Mouse (Mus musculus) G1E (cell line): Measurements from ENCODE around the gene Amotl2. TPM values are rescaled to one million over a fixed set of nuclear protein-coding genes. Genes with fewer than 3 reads are reported as not detected.

Experiments used
- ATAC-seq: 2 replicates; pipeline ENCODE4 v1.8.0; 2016; ENCODE audit warnings: mild to moderate bottlenecking; ENCODE audit not compliant: insufficient number of reproducible peaks, poor library complexity, low FRiP score, severe bottlenecking; ENCODE audit errors: extremely low read depth
- DNase-seq: peaks from one replicate; pipeline ENCODE4 v3.0.0; 2012; ENCODE audit warnings: low spot score
- H3K27me3 ChIP-seq: 2 replicates; pipeline ENCODE4 v1.6.1; 2012; ENCODE audit warnings: mild to moderate bottlenecking, low read length, inconsistent platforms; ENCODE audit not compliant: insufficient read depth
- H3K36me3 ChIP-seq: replicated peaks from 2 replicates; pipeline ENCODE3; 2012; ENCODE audit warnings: mild to moderate bottlenecking, inconsistent platforms
- H3K4me1 ChIP-seq: 2 replicates; pipeline ENCODE4 v1.6.1; 2012; ENCODE audit warnings: low read depth, low read length, inconsistent platforms, mixed read lengths; ENCODE audit not compliant: insufficient read depth
- H3K4me3 ChIP-seq: 2 replicates; pipeline ENCODE4 v1.5.1; 2012; ENCODE audit warnings: low read depth, mild to moderate bottlenecking, inconsistent platforms, low read length, moderate library complexity, mixed read lengths
- H3K9me3 ChIP-seq: replicated peaks from 2 replicates; pipeline ENCODE4 v1.6.1; 2012; ENCODE audit warnings: inconsistent platforms
- CTCF ChIP-seq: IDR thresholded peaks from 2 replicates; pipeline ENCODE4 v1.5.1; 2012; ENCODE audit warnings: low read depth, low read length, inconsistent platforms, mixed read lengths
- GATA1 ChIP-seq: IDR thresholded peaks from 2 replicates; pipeline ENCODE4 v1.6.1; 2012; ENCODE audit warnings: borderline replicate concordance, low read length, inconsistent platforms, mixed read lengths
- GATA2 ChIP-seq: IDR thresholded peaks from 2 replicates; pipeline ENCODE4 v1.6.1; 2012; ENCODE audit warnings: low read depth, low read length, inconsistent platforms, borderline replicate concordance
- POLR2AphosphoS5 ChIP-seq: IDR thresholded peaks from 2 replicates; pipeline ENCODE4 v1.6.1; 2012; ENCODE audit warnings: low read depth, low read length, inconsistent platforms; ENCODE audit not compliant: insufficient replicate concordance
- TAL1 ChIP-seq: conservative IDR thresholded peaks from 2 replicates; pipeline ENCODE4 v1.6.1; 2012; ENCODE audit warnings: low read depth, low read length, inconsistent platforms, mixed read lengths
- polyA plus RNA-seq: library from polyadenylated mRNA; stranded (reverse); fragments of >175 nt; gene quantifications from 2 replicates; pipeline ENCODE4 v1.2.3, GENCODE M21; 2012
- total RNA-seq, 2 experiments: library from RNA; stranded (forward) in 1 of 2; stranded (reverse) in 1 of 2; fragments of 200-1000 nt in 1 of 2; fragments of >200 nt in 1 of 2; fragmentation: Nextera tagmentation in 1 of 2; gene quantifications; 2 replicates each; pipeline ENCODE4 v1.2.3; 2014 to 2017

The Amotl2 gene
- total RNA-seq (2014; fragmentation: Nextera tagmentation) (not detected in 2 replicates), total RNA-seq (2017) (0.06 and 1.4 TPM in 2 replicates), polyA plus RNA-seq (not detected in 2 replicates)

DNA sequence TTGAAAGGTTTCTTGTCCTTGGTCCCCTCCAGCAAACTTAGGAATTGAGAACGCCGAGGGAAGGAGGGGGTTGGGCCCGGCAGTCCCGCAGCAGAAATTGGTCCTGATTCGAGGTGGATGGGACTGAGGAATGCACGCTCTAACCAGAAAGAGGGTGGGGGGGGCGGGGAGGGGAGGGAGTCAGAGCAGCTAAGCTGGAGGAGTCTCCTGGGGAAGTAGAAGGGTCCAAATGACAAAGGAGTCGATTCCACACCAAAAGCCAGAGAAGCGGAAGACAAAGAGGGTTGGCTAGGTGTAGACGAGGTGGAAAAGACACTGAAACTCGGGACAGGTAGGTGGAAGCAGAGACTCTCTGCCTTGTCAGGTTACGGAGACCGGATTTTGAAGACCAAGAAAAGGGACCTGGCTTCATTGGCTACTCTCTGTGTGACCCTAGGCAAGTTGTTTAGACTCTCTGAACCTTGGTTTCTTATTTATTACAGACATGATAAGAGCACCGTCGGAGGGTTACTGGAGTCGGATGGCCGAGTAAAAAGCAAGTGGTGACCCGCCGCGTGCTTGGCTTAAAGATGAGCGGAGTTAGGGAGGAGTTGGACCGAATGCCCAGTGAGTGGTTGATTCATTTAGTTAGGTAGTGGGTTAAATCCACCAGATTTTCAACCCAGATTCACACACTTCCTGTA is at the start of gene Amotl2:
Gene Amotl2, plus strand, starts transcription at position 192 of the 683 bp plus-strand sequence.
- no peak for TF ChIP-seq GATA1
- no peak for TF ChIP-seq GATA2
- no peak for TF ChIP-seq CTCF
- no peak for TF ChIP-seq TAL1
- no peak for TF ChIP-seq POLR2AphosphoS5
- H3K4me3 ChIP-seq, result no peak within 1 kb of the TSS
- DNase-seq, result no peak

DNA sequence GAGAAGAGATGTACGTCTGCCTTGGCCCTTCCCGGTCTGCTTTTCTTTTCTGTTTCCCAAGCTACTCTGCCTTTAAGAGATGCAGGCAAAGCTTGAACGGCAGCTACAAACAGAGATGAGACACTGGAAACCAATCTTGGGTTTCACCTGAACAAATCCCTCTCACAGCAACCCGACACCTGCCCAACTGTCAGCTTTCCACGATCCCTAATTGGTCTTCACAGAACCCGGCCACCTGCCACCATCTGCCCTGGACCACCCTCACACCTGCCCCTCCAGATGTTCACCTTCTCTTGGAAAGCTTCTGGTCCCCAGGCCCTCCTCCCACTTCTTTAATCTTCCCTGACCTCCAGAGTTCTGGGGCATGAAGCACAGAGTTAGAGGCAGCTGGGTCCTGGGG is 48.4 kb upstream of the Amotl2 start:
- no peaks in the 10 kb centered on the region for H3K4me1 ChIP-seq
- ATAC-seq, result no peak
- DNase-seq, result no peak
- no peaks in the 10 kb centered on the region for H3K36me3 ChIP-seq
- no peaks in the 10 kb centered on the region for H3K9me3 ChIP-seq
- no peak overlapping the region for H3K4me3 ChIP-seq
- peaks cover 6% of the 10 kb centered on the region; the same call in 1 of the 2 replicates for H3K27me3 ChIP-seq
- TF ChIP-seq CTCF (no peak), GATA2 (no peak), TAL1 (no peak), POLR2AphosphoS5 (no peak), GATA1 (no peak)

More for the DNA sequence above, at the start of gene Amotl2:
- Histone ChIP-seq H3K27me3 (peaks cover 25% of the 10 kb centered on the region), H3K36me3 (no peaks in the 10 kb centered on the region), H3K4me1 (peaks cover 5% of the 10 kb centered on the region; the same call in 1 of the 2 replicates), H3K9me3 (peaks cover 8% of the 10 kb centered on the region)
- ATAC-seq, result no peak

- Histone ChIP-seq H3K9me3 (no peaks in the 10 kb centered on the region), H3K4me3 (no peak overlapping the region), H3K4me1 (no peaks in the 10 kb centered on the region), H3K27me3 (peaks cover 11% of the 10 kb centered on the region; the same call in 1 of the 2 replicates), H3K36me3 (no peaks in the 10 kb centered on the region)
- TF ChIP-seq GATA2 (no peak), CTCF (no peak), GATA1 (no peak), TAL1 (no peak), POLR2AphosphoS5 (no peak)
- no peak for DNase-seq
- no peak for ATAC-seq
Observed at GRCm38 (mm10) chr9:102668906-102669305, 47.6 kb upstream of the Amotl2 start.

- DNase-seq (no peak), ATAC-seq (no peak)
- H3K4me3 ChIP-seq, result no peak overlapping the region
- H3K27me3 ChIP-seq, result peaks cover 5% of the 10 kb centered on the region; the same call in 1 of the 2 replicates
- H3K4me1 ChIP-seq, result 0 out of 2 replicates have a peak, but pooled peaks cover 2% of the 10 kb centered on the region
- H3K36me3 ChIP-seq, result no peaks in the 10 kb centered on the region
- no peak for TF ChIP-seq CTCF
- no peak for TF ChIP-seq GATA2
- TF ChIP-seq POLR2AphosphoS5, result no peak
- TF ChIP-seq GATA1, result no peak
- TF ChIP-seq TAL1, result no peak
- H3K9me3 ChIP-seq, result no peaks in the 10 kb centered on the region
Observed at GRCm38 (mm10) chr9:102673381-102673780, 43.1 kb upstream of the Amotl2 start.

DNA sequence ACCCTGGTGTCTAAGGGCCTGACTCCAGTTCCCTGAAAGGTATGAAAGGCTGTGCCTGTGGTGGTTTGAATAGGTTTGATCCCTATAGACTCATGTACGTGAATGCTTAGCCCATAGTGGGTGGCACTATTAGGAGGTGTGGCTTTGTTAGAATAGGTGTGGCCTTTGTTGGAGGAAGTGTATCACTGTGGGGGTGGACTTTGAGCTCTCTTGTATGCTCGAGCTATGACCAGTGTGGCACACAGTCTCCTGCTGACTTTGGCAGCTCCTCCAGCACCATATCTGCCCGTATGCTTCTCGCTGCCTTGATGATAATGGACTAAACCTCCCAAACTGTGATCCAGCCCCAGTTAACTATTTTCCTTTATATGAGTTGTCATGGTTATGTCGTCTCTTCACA is 40.5 kb upstream of the Amotl2 start:
- ATAC-seq (no peak), DNase-seq (no peak)
- no peaks in the 10 kb centered on the region for H3K9me3 ChIP-seq
- H3K4me1 ChIP-seq, result 0 out of 2 replicates have a peak, but pooled peaks cover 2% of the 10 kb centered on the region
- TF ChIP-seq GATA1 (no peak), GATA2 (no peak), CTCF (no peak), TAL1 (no peak), POLR2AphosphoS5 (no peak)
- H3K36me3 ChIP-seq, result no peaks in the 10 kb centered on the region
- H3K27me3 ChIP-seq, result peaks cover 4% of the 10 kb centered on the region; the same call in 1 of the 2 replicates
- H3K4me3 ChIP-seq, result no peak overlapping the region

- H3K9me3 ChIP-seq, result no peaks in the 10 kb centered on the region
- H3K27me3 ChIP-seq, result peaks cover 3% of the 10 kb centered on the region; the same call in 1 of the 2 replicates
- no peaks in the 10 kb centered on the region for H3K36me3 ChIP-seq
- TF ChIP-seq GATA1 (no peak), POLR2AphosphoS5 (no peak), GATA2 (no peak), CTCF (no peak), TAL1 (no peak)
- ATAC-seq (no peak), DNase-seq (no peak)
- no peaks in the 10 kb centered on the region for H3K4me1 ChIP-seq
- no peak overlapping the region for H3K4me3 ChIP-seq
Observed at GRCm38 (mm10) chr9:102681470-102681869, 35.0 kb upstream of the Amotl2 start.
